Mouse (Mus musculus): ENCODE results near the gene Ap4s1. TPM values are rescaled to one million over a fixed set of nuclear protein-coding genes. Genes with fewer than 3 reads are reported as not detected.

The Ap4s1 gene
- total RNA-seq, 2 experiments from 2014 or later, result 49.3 to 53.3 TPM

GRCm38 (mm10) chr12:51768702-51769101, 77.9 kb downstream of the Ap4s1 start:
- no peak for DNase-seq

GRCm38 (mm10) chr12:51784842-51785241, 94.0 kb downstream of the Ap4s1 start:
- no peak for DNase-seq

Other genes with a start within 250 kb of the Ap4s1 start
- under 1 TPM; 0.13 to 0.15 TPM for gene Coch, start 97.7 kb upstream of the Ap4s1 start, total RNA-seq (2021)
- gene Strn3, start 864 bp downstream of the Ap4s1 start, total RNA-seq (2021), result 100 to 1,000 TPM; 114 to 138 TPM
- gene Hectd1, start 138.5 kb downstream of the Ap4s1 start, total RNA-seq (2021), result 10 to 100 TPM; 80.5 to 82.2 TPM

All from gastrocnemius, postnatal 25 days (tissue).